Mouse (Mus musculus): ENCODE data around the gene Myo9b. TPM values are rescaled to one million over a fixed set of nuclear protein-coding genes. Genes with fewer than 3 reads are reported as not detected.
"Not testable (repeated sequence)": the region's sequence is repeated elsewhere in the genome, so short reads cannot be mapped to it uniquely, and the experiment has no call there.

Myo9b gene
- polyA plus RNA-seq, 1 experiment from 2014 or later, result 17.3 TPM

DNA sequence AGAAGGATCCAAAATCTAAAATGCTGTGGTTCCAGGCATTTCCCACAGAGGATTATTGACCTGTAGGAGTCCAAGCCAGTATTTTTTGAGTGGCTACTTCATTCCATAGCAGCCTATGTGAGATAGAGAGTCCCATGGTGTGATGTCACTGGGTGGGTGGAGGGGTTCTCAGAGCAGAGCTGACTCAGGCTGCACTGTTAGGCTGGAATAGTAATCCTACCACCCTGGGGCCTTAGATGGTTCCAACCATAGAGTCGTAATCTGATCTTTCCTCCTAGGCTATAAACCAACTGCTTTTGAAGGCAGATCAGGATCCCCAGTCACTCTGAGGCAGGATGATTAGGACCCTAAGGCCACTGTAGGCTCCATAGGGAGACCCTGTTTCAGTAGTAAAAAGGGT, 6.9 kb downstream of the Myo9b start:
- H3K9me3 ChIP-seq; H3K9ac ChIP-seq; H3K4me2 ChIP-seq; H3K27ac ChIP-seq (replicated peaks); ATAC-seq (ENCODE audit: low FRiP score, low read depth); H3K4me3 ChIP-seq; H3K36me3 ChIP-seq; H3K27me3 ChIP-seq; H3K4me1 ChIP-seq (replicated peaks): not testable (repeated sequence)
- 96% methylated on average over 1 of the region's 1 CpGs for WGBS

DNA sequence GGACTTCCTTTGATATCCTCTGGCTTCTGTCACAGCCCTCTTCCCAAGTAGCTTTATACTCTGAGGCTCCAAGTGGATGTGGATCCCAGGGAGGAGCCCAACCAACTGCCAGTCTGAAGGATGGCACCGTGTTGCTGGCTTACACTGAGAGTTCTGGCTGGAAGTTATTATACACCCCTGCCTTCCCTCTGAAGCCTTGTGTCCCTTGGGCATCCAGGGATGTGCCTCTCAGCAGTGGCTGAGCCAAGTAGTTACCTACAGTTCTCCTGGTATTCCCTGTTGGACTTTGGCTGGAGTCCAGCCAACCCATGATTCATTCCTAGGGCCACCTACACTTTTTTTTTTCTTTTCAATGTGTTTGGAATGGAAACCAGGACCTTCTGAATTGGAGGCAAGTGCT, 9.2 kb downstream of the Myo9b start:
- H3K27ac ChIP-seq (replicated peaks); H3K4me1 ChIP-seq (replicated peaks); H3K4me2 ChIP-seq; ATAC-seq (ENCODE audit: low FRiP score, low read depth); H3K27me3 ChIP-seq; H3K9ac ChIP-seq; H3K4me3 ChIP-seq; H3K9me3 ChIP-seq; H3K36me3 ChIP-seq: not testable (repeated sequence)
- WGBS, result 83% methylated on average over 1 of the region's 1 CpGs

DNA sequence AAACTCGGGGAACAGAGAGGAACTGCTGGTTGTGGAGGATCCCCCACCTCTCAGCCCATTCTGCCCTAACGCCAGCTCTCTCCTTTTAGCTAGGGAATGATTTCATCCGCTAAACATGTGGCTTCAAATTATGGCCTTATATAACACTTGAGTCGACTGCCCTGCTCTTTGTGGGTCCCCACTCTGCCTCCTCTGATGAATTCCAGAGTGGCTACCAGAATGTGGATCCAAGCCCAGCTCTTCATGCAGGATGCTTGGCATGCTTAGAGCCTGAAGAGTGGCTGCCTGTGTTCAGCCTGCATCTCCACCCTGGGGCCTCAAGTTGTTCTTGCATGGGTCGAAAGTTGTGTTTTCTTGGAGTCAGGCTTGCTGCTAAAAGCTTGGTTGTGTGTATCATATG, 10.1 kb downstream of the Myo9b start:
- no peak for ATAC-seq (ENCODE audit: low FRiP score, low read depth)
- Histone ChIP-seq H3K4me3 (no peak overlapping the region), H3K4me2 (no peak overlapping the region), H3K9me3 (no peaks in the 10 kb centered on the region), H3K27me3 (no peaks in the 10 kb centered on the region), H3K36me3 (no peaks in the 10 kb centered on the region), H3K9ac (no peak overlapping the region), H3K27ac (replicated peaks) (no peak overlapping the region), H3K4me1 (replicated peaks) (no peaks in the 10 kb centered on the region; the same call in 1 of the 2 replicates)
- WGBS, result 83% methylated on average over 5 of the region's 5 CpGs

DNA sequence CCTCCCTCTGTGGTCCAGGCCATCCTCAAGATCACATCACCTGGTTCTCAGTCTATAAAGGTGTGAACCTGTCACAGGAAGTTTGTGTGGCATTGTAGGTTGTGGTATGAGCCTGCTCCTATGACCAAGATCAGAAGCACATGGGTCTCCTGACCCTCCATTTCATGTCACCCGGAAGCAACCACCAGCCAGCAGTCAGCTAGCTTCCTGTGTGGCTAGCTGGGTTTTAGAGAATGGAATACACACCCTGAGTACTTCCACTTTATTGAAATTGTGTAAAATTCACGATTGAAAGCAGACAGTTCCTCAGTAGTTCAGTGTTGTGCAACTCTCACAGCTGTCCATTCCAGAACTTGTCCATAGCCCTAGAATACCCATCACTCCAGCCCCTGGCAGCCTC, 13.7 kb downstream of the Myo9b start:
- not testable (repeated sequence) for H3K4me1 ChIP-seq (replicated peaks); H3K27ac ChIP-seq (replicated peaks); H3K4me2 ChIP-seq; H3K4me3 ChIP-seq; H3K27me3 ChIP-seq; ATAC-seq (ENCODE audit: low FRiP score, low read depth); H3K9me3 ChIP-seq; H3K9ac ChIP-seq
- 0 out of 2 replicates have a peak, but pooled peaks cover 11% of the 10 kb centered on the region for H3K36me3 ChIP-seq
- WGBS, result 88% methylated on average over 2 of the region's 2 CpGs

DNA sequence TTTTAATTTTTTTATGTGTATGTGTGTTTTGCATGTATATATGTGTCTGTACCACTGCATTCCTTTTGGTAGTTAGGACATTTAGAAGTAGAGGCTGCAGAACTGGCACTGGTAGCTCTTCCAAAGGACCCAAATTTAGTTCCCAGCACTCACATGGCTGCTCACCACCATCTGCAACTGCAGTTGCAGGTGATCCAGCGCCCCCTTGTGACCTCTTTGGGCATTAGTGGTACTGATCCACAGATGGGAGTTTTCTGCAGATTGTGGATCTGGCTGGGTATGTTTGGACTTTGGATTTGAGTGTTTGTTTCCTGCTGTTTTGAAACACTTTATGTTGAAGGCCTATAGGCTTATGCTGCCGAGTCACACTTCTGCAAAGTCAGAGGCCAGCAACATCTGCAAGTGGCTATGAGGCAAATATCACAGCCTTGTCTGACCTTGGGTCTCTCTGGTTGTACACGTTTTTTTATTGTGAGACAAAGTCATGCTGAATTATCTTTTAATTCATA, 16.0 kb downstream of the Myo9b start:
- Histone ChIP-seq H3K36me3 (0 out of 2 replicates have a peak, but pooled peaks cover 15% of the 10 kb centered on the region), H3K9me3 (no peaks in the 10 kb centered on the region), H3K27me3 (no peaks in the 10 kb centered on the region), H3K9ac (no peak overlapping the region), H3K4me2 (no peak overlapping the region), H3K4me1 (replicated peaks) (no peaks in the 10 kb centered on the region; the same call in 1 of the 2 replicates), H3K4me3 (no peak overlapping the region), H3K27ac (replicated peaks) (no peak overlapping the region)
- no peak for ATAC-seq (ENCODE audit: low FRiP score, low read depth)
- 50% methylated on average over 3 of the region's 3 CpGs for WGBS

- 93% methylated on average over 7 of the region's 7 CpGs for WGBS
- H3K4me3 ChIP-seq, result no peak overlapping the region
- no peaks in the 10 kb centered on the region for H3K9me3 ChIP-seq
- no peak overlapping the region for H3K27ac ChIP-seq (replicated peaks)
- no peak for ATAC-seq (ENCODE audit: low FRiP score, low read depth)
- no peaks in the 10 kb centered on the region; the same call in 1 of the 2 replicates for H3K4me1 ChIP-seq (replicated peaks)
- 0 out of 2 replicates have a peak, but pooled peaks cover 15% of the 10 kb centered on the region for H3K36me3 ChIP-seq
- H3K27me3 ChIP-seq, result no peaks in the 10 kb centered on the region
- no peak overlapping the region for H3K4me2 ChIP-seq
- H3K9ac ChIP-seq, result no peak overlapping the region
These were observed 16.6 kb downstream of the Myo9b start for GRCm38 (mm10) chr8:71289098-71289497.

DNA sequence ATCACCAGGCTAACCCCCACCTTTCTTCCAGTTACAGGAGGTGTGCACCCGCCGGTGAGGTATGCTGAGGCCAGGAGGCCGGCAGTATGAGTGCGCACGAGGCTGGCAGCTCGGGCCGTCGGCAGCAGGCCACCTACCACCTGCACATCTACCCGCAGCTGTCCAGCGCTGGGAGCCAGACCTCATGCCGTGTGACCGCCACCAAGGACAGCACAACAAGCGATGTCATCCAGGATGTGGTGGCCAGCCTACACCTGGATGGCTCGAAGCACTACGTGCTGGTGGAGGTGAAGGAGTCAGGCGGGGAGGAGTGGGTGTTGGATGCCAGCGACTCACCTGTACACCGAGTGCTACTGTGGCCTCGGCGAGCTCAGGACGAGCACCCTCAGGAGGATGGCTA, 17.7 kb downstream of the Myo9b start:
- no peak for ATAC-seq (ENCODE audit: low FRiP score, low read depth)
- Histone ChIP-seq H3K27me3 (no peaks in the 10 kb centered on the region), H3K9ac (no peak overlapping the region), H3K4me1 (replicated peaks) (no peaks in the 10 kb centered on the region), H3K9me3 (no peaks in the 10 kb centered on the region), H3K4me2 (no peak overlapping the region), H3K4me3 (no peak overlapping the region), H3K36me3 (peaks cover 21% of the 10 kb centered on the region; the same call in 1 of the 2 replicates), H3K27ac (replicated peaks) (no peak overlapping the region)
- WGBS, result 98% methylated on average over 21 of the region's 21 CpGs

DNA sequence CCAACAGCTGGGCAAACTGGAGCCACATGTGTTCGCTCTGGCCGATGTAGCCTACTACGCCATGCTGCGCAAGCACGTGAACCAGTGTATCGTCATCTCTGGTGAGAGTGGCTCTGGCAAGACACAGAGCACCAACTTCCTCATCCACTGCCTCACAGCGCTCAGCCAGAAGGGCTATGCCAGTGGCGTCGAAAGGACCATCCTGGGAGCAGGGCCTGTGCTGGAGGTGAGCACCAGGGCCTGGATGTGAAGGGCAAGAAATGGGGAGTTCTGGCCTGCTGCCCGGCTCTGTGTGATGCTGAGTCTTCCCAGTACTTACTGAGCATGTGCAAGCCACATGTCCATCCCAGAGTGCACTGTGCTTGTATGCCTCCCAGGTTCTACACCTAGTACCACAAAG, 18.4 kb downstream of the Myo9b start:
- no peak for ATAC-seq (ENCODE audit: low FRiP score, low read depth)
- H3K4me3 ChIP-seq, result no peak overlapping the region
- no peaks in the 10 kb centered on the region for H3K27me3 ChIP-seq
- H3K9ac ChIP-seq, result no peak overlapping the region
- 96% methylated on average over 10 of the region's 10 CpGs for WGBS
- H3K27ac ChIP-seq (replicated peaks), result no peak overlapping the region
- no peak overlapping the region for H3K4me2 ChIP-seq
- H3K36me3 ChIP-seq, result peaks cover 21% of the 10 kb centered on the region; the same call in 1 of the 2 replicates
- H3K9me3 ChIP-seq, result no peaks in the 10 kb centered on the region
- no peaks in the 10 kb centered on the region for H3K4me1 ChIP-seq (replicated peaks)

DNA sequence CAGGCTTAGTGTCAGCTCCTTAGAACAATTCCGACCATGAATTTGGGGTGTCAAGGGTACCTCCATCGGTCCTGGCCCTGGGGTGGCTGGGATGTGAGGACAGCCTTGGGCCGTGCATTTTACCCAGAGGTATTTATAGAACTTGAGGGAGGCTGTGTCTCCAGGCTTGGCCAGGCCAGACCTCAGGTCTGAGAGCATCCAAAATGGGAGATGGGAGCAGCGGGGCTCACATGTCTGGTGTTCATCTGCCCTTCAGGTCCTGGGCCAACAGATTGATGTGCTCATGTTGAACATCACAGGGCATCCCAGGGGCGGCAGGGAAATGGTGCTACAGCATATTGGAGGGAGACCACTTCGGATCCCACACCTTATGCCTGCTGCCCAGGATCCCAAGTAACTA, 18.8 kb downstream of the Myo9b start:
- Histone ChIP-seq H3K4me3 (no peak overlapping the region), H3K9me3 (no peaks in the 10 kb centered on the region), H3K27ac (replicated peaks) (no peak overlapping the region), H3K4me1 (replicated peaks) (no peaks in the 10 kb centered on the region), H3K4me2 (no peak overlapping the region), H3K27me3 (no peaks in the 10 kb centered on the region), H3K9ac (no peak overlapping the region), H3K36me3 (peaks cover 21% of the 10 kb centered on the region; the same call in 1 of the 2 replicates)
- WGBS, result 95% methylated on average over 6 of the region's 6 CpGs
- no peak for ATAC-seq (ENCODE audit: low FRiP score, low read depth)

GRCm38 (mm10) chr8:71293930-71294329, 21.4 kb downstream of the Myo9b start:
- not testable (repeated sequence) for H3K27me3 ChIP-seq; ATAC-seq (ENCODE audit: low FRiP score, low read depth); H3K9ac ChIP-seq; H3K4me2 ChIP-seq; H3K9me3 ChIP-seq; H3K4me3 ChIP-seq; H3K27ac ChIP-seq (replicated peaks); H3K4me1 ChIP-seq (replicated peaks)
- 95% methylated on average over 3 of the region's 3 CpGs for WGBS
- peaks cover 27% of the 10 kb centered on the region; the same call in 1 of the 2 replicates for H3K36me3 ChIP-seq

DNA sequence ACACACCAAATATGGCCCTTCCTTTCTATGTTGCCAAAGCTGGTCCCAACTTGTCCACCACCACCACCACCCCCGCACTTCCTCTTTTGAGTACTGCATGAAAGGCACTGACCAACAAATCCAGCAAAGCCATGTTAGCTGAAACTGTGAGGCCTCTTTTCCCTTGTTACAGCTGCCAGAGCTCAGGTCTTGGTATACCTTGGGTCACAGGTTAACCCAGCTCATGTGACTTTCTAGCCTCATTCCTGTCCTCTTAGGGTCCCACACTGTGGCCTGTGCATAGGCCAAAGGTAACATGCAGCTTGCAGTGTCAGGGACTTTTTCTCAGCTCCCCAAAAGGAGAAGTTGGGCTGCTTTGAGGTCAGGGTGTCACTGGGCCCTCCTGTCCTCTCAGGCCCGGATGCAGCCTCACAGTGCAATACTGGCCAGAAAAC, 23.7 kb downstream of the Myo9b start:
- no peaks in the 10 kb centered on the region for H3K9me3 ChIP-seq
- H3K9ac ChIP-seq, result no peak overlapping the region
- H3K4me2 ChIP-seq, result no peak overlapping the region
- WGBS, result 94% methylated on average over 2 of the region's 2 CpGs
- H3K4me1 ChIP-seq (replicated peaks), result no peaks in the 10 kb centered on the region
- ATAC-seq (ENCODE audit: low FRiP score, low read depth), result no peak
- no peaks in the 10 kb centered on the region for H3K27me3 ChIP-seq
- H3K36me3 ChIP-seq, result peaks cover 16% of the 10 kb centered on the region; the same call in 1 of the 2 replicates
- H3K4me3 ChIP-seq, result no peak overlapping the region
- no peak overlapping the region for H3K27ac ChIP-seq (replicated peaks)

DNA sequence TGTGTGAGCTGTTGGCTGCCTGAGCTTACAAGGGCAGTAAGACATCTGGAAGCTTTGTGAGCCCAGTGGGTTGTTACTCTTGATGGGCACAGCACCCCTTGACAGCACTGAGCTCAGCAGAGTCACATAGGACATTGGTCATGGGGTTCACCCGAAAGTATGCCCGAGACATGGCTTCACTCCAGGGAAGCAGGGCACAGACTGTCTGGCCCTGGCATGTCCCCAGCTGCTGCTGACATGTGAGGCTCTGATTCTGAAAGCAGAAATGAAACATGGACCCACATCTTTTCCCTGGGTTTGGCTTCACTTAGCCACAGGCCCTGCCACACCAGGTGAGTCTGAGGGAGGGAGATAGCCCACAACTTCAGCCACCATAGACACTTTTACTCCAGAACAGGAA, 24.3 kb downstream of the Myo9b start:
- Histone ChIP-seq H3K27ac (replicated peaks) (no peak overlapping the region), H3K4me1 (replicated peaks) (no peaks in the 10 kb centered on the region), H3K36me3 (peaks cover 16% of the 10 kb centered on the region; the same call in 1 of the 2 replicates), H3K4me2 (no peak overlapping the region), H3K4me3 (no peak overlapping the region), H3K9me3 (no peaks in the 10 kb centered on the region), H3K27me3 (no peaks in the 10 kb centered on the region), H3K9ac (no peak overlapping the region)
- WGBS, result 100% methylated on average over 2 of the region's 2 CpGs
- ATAC-seq (ENCODE audit: low FRiP score, low read depth), result no peak

DNA sequence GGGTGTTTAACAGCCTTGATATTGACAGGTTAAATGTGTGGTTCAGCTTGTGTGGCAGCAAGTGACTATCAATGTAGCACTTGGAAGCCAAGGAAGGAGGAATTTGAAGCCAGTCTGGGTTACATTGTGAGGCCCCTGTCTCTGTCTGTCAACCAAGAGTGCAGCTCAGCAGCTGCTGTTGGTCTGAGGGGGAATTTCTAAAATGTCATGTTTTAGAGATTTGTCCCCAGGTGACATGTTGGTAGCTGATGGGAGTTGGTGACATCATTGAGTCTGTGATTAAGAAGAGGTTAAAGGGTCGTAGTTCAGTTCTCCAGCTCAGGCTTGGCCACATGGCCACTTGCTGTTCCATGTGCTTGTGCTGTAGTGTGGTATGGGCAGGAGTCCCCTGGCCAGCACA, 24.9 kb downstream of the Myo9b start:
- ATAC-seq (ENCODE audit: low FRiP score, low read depth), result no peak
- H3K9me3 ChIP-seq, result no peaks in the 10 kb centered on the region
- WGBS, result 90% methylated on average over 1 of the region's 1 CpGs
- H3K27me3 ChIP-seq, result no peaks in the 10 kb centered on the region
- peaks cover 22% of the 10 kb centered on the region for H3K36me3 ChIP-seq
- no peak overlapping the region for H3K9ac ChIP-seq
- H3K4me2 ChIP-seq, result no peak overlapping the region
- H3K4me1 ChIP-seq (replicated peaks), result no peaks in the 10 kb centered on the region
- no peak overlapping the region for H3K4me3 ChIP-seq
- H3K27ac ChIP-seq (replicated peaks), result no peak overlapping the region

All from hindbrain, embryonic 15.5 days (tissue).